Mouse (Mus musculus) stomach, postnatal 0 days (tissue): Measurements from ENCODE around the gene Ephx3. TPM values are rescaled to one million over a fixed set of nuclear protein-coding genes. Genes with fewer than 3 reads are reported as not detected.

Experiments
- ATAC-seq: fragments of 200-750 bp; cut with Nextera tagmentation; 2 replicates; pipeline ENCODE4 v1.8.0; 2017; ENCODE audit not compliant: low FRiP score, low TSS enrichment
- DNase-seq: peaks from one replicate; pipeline ENCODE4 v3.0.0-alpha.2; 2016; ENCODE audit warnings: low spot score
- H3K27ac ChIP-seq: fragments of 300-500 bp; sonication (generic); replicated peaks from 2 replicates; pipeline ENCODE4 v1.5.1; 2014; ENCODE audit warnings: mild to moderate bottlenecking, control low read depth
- H3K27me3 ChIP-seq: fragments of 300-500 bp; sonication (generic); 2 replicates; pipeline ENCODE4 v1.6.1; 2014; ENCODE audit warnings: low read length; ENCODE audit not compliant: control insufficient read depth, insufficient read depth
- H3K36me3 ChIP-seq: fragments of 300-500 bp; sonication (generic); 2 replicates; pipeline ENCODE4 v1.6.1; 2014; ENCODE audit warnings: low read length, mixed read lengths; ENCODE audit not compliant: control insufficient read depth, insufficient read depth
- H3K4me1 ChIP-seq: fragments of 300-500 bp; sonication (generic); replicated peaks from 2 replicates; pipeline ENCODE4 v1.6.1; 2014; ENCODE audit warnings: antibody characterized with exemption; ENCODE audit not compliant: control insufficient read depth, insufficient read depth
- H3K4me2 ChIP-seq: fragments of 300-500 bp; sonication (generic); replicated peaks from 2 replicates; pipeline ENCODE4 v1.6.1; 2014; ENCODE audit warnings: low read depth, mild to moderate bottlenecking, control low read depth, moderate library complexity
- H3K4me3 ChIP-seq: fragments of 300-500 bp; sonication (generic); 2 replicates; pipeline ENCODE4 v1.5.1; 2014; ENCODE audit warnings: low read depth, low read length, control low read depth
- H3K9ac ChIP-seq: fragments of 300-500 bp; sonication (generic); 2 replicates; pipeline ENCODE4 v1.6.1; 2014; ENCODE audit warnings: mild to moderate bottlenecking, low read length, control low read depth, mixed read lengths
- H3K9me3 ChIP-seq: fragments of 300-500 bp; sonication (generic); 2 replicates; pipeline ENCODE4 v1.6.1; 2016; ENCODE audit warnings: low read length; ENCODE audit not compliant: control insufficient read depth
- CTCF ChIP-seq: IDR thresholded peaks from 2 replicates; pipeline ENCODE4 v1.5.1; 2016; ENCODE audit warnings: antibody characterized with exemption, low read depth, mild to moderate bottlenecking, moderate library complexity
- EP300 ChIP-seq: optimal IDR thresholded peaks from 2 replicates; pipeline ENCODE3; 2016; ENCODE audit warnings: antibody characterized with exemption
- WGBS: fragments of 180-500 bp; shearing (Covaris S2); extraction: QIAGEN DNeasy Blood & Tissue Kit; methylation state at CpG from one replicate; pipeline ENCODE4 v1.1.7; 2014; 5-methylcytosine and 5-hydroxymethylcytosine counted together
- polyA plus RNA-seq: library from polyadenylated mRNA; unstranded; fragments of >200 nt; fragmentation: Nextera tagmentation; extraction: Ambion mirVana; gene quantifications from 2 replicates; pipeline ENCODE4 v1.2.1, GENCODE M21; 2015

Ephx3 gene
- polyA plus RNA-seq, 1 experiment from 2014 or later: 48.8 TPM

DNA sequence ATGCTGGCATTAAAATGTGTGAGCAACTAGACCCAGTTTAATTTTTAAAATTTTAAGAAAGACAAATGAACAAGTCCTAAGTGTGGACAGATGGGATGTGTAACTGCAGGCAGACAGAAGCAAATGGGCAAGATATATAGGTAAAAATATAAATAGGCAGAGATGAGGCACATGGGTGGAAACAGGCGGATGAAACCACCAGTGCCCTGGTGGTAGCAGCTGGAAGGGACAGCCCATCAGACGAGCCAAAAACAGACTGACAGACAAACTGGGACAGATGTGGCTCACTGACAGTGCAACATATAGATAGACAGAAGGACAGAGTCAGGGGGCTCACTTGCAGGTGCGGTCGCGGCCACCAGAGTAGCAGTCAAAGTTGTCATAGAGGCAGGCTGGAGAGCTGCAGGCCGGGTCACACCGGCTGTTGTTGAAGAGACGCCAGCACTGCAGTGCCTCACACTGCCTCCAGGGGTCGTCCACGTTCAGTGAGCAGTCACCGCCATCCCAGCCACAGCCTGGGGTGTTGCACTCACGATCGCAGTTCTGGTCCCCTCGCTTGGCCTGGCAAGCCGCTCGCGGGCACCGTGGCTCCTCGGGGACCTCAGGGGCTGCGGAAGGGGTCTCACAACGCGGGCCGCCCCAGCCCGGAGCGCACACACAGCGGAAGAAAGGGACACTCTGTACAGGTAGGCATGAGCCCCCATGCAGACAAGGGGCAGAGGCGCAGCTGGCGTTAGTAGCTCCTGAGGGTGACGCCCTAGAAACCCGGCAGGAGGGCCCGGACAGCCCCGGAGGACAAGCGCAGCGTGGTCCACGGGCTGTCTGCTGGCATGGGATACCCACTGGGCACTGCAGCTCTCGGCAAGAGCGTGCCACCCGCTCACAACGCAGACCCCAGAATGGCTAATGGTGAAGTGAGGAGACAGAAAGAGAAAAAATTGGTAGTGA is 46.2 kb downstream of the Ephx3 start:
- Histone ChIP-seq H3K9me3 (no peaks in the 10 kb centered on the region), H3K27me3 (no peaks in the 10 kb centered on the region), H3K36me3 (peaks cover 8% of the 10 kb centered on the region; the same call in 1 of the 2 replicates), H3K9ac (peak overlapping the region; percentile 38; the same call in 1 of the 2 replicates), H3K4me2 (peak overlapping the region; percentile 50), H3K4me1 (no peaks in the 10 kb centered on the region), H3K27ac (no peak overlapping the region), H3K4me3 (0 out of 2 replicates have a peak overlapping the region, but pooled peaks have one; percentile 13)
- peak; percentile 87 for ATAC-seq
- DNase-seq: peak; percentile 88
- peak; percentile 89 for TF ChIP-seq CTCF
- TF ChIP-seq EP300: no peak
- WGBS: 31% methylated on average over 39 of the region's 39 CpGs

- no peak overlapping the region for H3K4me3 ChIP-seq
- TF ChIP-seq EP300 (no peak), CTCF (no peak)
- ATAC-seq (no peak), DNase-seq (no peak)
- peaks cover 6% of the 10 kb centered on the region; the same call in 1 of the 2 replicates for H3K36me3 ChIP-seq
- no peak overlapping the region for H3K27ac ChIP-seq
- WGBS: 92% methylated on average over 1 of the region's 1 CpGs
- H3K9ac ChIP-seq: no peak overlapping the region
- H3K4me2 ChIP-seq: no peak overlapping the region
- H3K9me3 ChIP-seq: no peaks in the 10 kb centered on the region
- no peaks in the 10 kb centered on the region for H3K4me1 ChIP-seq
- no peaks in the 10 kb centered on the region for H3K27me3 ChIP-seq
These were observed 47.1 kb downstream of the Ephx3 start for GRCm38 (mm10) chr17:32142234-32142633.

Other genes starting within 250 kb of the Ephx3 start
- gene Rrp1b, start 153.4 kb downstream of the Ephx3 start, polyA plus RNA-seq: 18.6 and 19.2 TPM in 2 replicates
- gene Hsf2bp, start 153.2 kb downstream of the Ephx3 start, polyA plus RNA-seq: 0.41 and 0.52 TPM in 2 replicates
- 3.9 and 4.0 TPM in 2 replicates for gene Notch3, start 22.7 kb downstream of the Ephx3 start, polyA plus RNA-seq
- 28.6 and 29.9 TPM in 2 replicates for gene Brd4, start 95.2 kb upstream of the Ephx3 start, polyA plus RNA-seq
- 30.3 and 31.0 TPM in 2 replicates for gene Akap8, start 131.7 kb upstream of the Ephx3 start, polyA plus RNA-seq
- gene Akap8l, start 161.1 kb upstream of the Ephx3 start, polyA plus RNA-seq: 25.2 and 31.7 TPM in 2 replicates
- 9.6 and 13.4 TPM in 2 replicates for gene Wiz, start 199.9 kb upstream of the Ephx3 start, polyA plus RNA-seq
- 0.56 and 0.63 TPM in 2 replicates for gene Rasal3, start 214.0 kb upstream of the Ephx3 start, polyA plus RNA-seq
- gene Pglyrp2, start 234.6 kb upstream of the Ephx3 start, polyA plus RNA-seq: 0.10 and 0.16 TPM in 2 replicates